Mouse (Mus musculus) intestine, postnatal 0 days (tissue): ENCODE results near the gene Pmepa1. TPM values are rescaled to one million over a fixed set of nuclear protein-coding genes. Genes with fewer than 3 reads are reported as not detected.

ENCODE experiments used
- ATAC-seq: fragments of 200-750 bp; cut with Nextera tagmentation; 2 replicates; pipeline ENCODE4 v1.8.0; 2017; ENCODE audit warnings: mild to moderate bottlenecking, moderate TSS enrichment, moderate library complexity
- H3K27ac ChIP-seq: fragments of 300-500 bp; sonication (generic); 2 replicates; pipeline ENCODE4 v1.5.1; 2014; ENCODE audit warnings: mild to moderate bottlenecking, low read depth, low read length, moderate library complexity
- H3K27me3 ChIP-seq: fragments of 300-500 bp; sonication (generic); replicated peaks from 2 replicates; pipeline ENCODE4 v1.6.1; 2014; ENCODE audit warnings: low read length, mixed read lengths; ENCODE audit not compliant: control insufficient read depth, insufficient read depth
- H3K36me3 ChIP-seq: fragments of 300-500 bp; sonication (generic); 2 replicates; pipeline ENCODE4 v1.6.1; 2014; ENCODE audit warnings: mild to moderate bottlenecking, moderate library complexity; ENCODE audit not compliant: control insufficient read depth, insufficient read depth
- H3K4me1 ChIP-seq: fragments of 300-500 bp; sonication (generic); replicated peaks from 2 replicates; pipeline ENCODE4 v1.6.1; 2014; ENCODE audit warnings: antibody characterized with exemption, low read length, mixed read lengths; ENCODE audit not compliant: control insufficient read depth, insufficient read depth
- H3K4me2 ChIP-seq: fragments of 300-500 bp; sonication (generic); replicated peaks from 2 replicates; pipeline ENCODE4 v1.6.1; 2014; ENCODE audit warnings: low read depth, mild to moderate bottlenecking, moderate library complexity
- H3K4me3 ChIP-seq: fragments of 300-500 bp; sonication (generic); 2 replicates; pipeline ENCODE4 v1.5.1; 2014; ENCODE audit warnings: low read depth, low read length
- H3K9ac ChIP-seq: fragments of 300-500 bp; sonication (generic); 2 replicates; pipeline ENCODE4 v1.6.1; 2014; ENCODE audit warnings: mild to moderate bottlenecking, low read depth, low read length
- H3K9me3 ChIP-seq: fragments of 300-500 bp; sonication (generic); 2 replicates; pipeline ENCODE4 v1.6.1; 2016; ENCODE audit warnings: mixed run types; ENCODE audit not compliant: control insufficient read depth
- CTCF ChIP-seq: sonication (generic); IDR thresholded peaks from 2 replicates; pipeline ENCODE4 v1.5.1; 2016; ENCODE audit warnings: low read depth, mild to moderate bottlenecking, control low read depth, antibody characterized with exemption, moderate library complexity
- WGBS: fragments of 180-500 bp; shearing (Covaris S2); extraction: QIAGEN DNeasy Blood & Tissue Kit; methylation state at CpG from one replicate; pipeline ENCODE4 v1.1.7; 2014; 5-methylcytosine and 5-hydroxymethylcytosine counted together
- polyA plus RNA-seq: library from polyadenylated mRNA; unstranded; fragments of >200 nt; fragmentation: Nextera tagmentation; extraction: Ambion mirVana; gene quantifications from 2 replicates; pipeline ENCODE4 v1.2.1, GENCODE M21; 2015

Gene Pmepa1
- polyA plus RNA-seq, 1 experiment from 2014 or later: 5.9 TPM

DNA sequence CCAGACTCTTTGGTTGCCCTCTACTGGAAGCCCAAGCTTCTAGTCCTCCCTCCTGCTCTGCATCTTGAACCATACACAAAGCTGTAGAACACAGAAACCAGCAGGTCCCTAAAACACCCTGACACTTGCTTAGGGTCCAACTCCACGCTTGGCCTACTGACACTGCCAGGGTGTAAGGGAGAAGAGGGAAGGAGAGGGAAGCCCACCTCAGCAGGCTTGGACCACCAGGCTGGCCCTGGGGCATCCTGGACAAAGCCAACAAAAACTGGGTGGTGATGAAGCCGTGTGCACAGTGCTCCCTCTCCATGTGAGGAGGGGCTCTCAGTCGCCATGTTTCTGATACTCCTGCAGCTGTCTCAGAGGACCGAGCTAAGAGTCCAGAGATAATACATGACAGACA, 96.3 kb downstream of the Pmepa1 start:
- no peak for ATAC-seq
- Histone ChIP-seq H3K9me3 (no peaks in the 10 kb centered on the region), H3K36me3 (no peaks in the 10 kb centered on the region), H3K4me3 (no peak overlapping the region), H3K4me2 (no peak overlapping the region), H3K27me3 (no peaks in the 10 kb centered on the region; the same call in 1 of the 2 replicates), H3K4me1 (no peaks in the 10 kb centered on the region), H3K9ac (no peak overlapping the region), H3K27ac (no peak overlapping the region)
- TF ChIP-seq CTCF: peak; percentile 25; the same call in 1 of the 2 replicates
- WGBS: 72% methylated on average over 4 of the region's 4 CpGs

DNA sequence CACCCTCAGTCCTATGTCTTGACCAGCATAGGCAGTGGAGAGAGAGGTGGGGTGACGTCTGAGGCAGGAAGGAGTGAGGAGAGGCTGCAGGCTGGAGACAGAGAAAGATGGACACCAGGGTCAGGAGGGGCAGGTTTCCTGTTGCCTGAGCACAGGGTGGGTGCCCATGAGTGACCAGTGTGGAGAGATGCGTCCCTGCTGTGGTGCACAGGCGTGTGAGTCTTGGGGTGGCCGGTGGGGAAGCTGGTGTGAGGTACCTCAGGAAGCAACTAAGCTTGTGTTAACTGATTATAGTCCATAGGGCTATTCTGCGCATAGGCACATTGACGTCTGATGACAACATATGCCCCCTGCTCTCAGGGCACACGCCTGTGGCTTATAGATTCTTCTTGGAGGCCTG, 97.3 kb downstream of the Pmepa1 start:
- no peak for ATAC-seq
- no peak overlapping the region for H3K4me2 ChIP-seq
- TF ChIP-seq CTCF: no peak
- no peaks in the 10 kb centered on the region for H3K4me1 ChIP-seq
- 77% methylated on average over 7 of the region's 7 CpGs for WGBS
- no peak overlapping the region for H3K9ac ChIP-seq
- no peaks in the 10 kb centered on the region for H3K27me3 ChIP-seq
- no peak overlapping the region for H3K27ac ChIP-seq
- H3K4me3 ChIP-seq: no peak overlapping the region
- no peaks in the 10 kb centered on the region for H3K36me3 ChIP-seq
- H3K9me3 ChIP-seq: no peaks in the 10 kb centered on the region

DNA sequence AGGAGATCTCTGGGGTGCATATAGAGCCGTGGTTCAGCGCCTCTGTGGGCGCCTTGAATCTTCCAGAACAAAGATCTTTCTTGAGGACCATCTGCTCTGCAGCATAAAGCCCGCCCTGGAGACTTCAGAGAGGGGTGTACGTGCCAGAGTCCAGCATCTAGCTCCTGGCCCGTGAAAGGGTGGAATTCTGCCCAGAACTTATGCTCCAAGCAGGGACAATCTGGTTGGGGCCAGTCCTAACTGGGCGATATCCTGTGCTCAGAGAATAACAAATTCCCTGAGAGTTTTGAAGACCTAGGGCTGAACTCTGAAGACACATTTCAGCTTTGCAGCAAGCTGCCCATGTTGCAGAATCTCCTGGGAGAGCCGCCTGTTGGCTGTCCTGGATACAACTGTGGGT, 98.4 kb downstream of the Pmepa1 start:
- no peak overlapping the region for H3K4me2 ChIP-seq
- no peak for ATAC-seq

DNA sequence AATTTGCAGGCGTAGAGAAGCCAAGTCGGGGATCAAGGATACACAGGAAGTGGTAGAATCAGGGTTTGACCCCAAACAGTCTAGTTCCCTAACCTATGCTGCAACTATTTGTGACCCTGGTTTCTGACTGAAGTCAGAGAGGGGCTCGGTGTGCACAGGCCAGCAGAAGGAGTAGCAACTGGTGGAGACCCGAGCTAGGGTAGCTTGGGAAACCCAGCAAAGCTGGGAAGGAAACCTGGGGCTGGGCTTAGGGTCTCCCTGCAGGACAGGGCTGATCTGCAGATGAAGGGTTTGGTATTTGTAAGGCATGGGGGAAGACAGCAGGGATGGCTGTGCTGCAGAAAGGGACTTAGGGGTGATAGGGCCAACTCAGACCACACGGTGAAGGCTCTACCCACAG, 98.9 kb downstream of the Pmepa1 start:
- no peak overlapping the region for H3K4me3 ChIP-seq
- 78% methylated on average over 5 of the region's 5 CpGs for WGBS
- H3K9me3 ChIP-seq: no peaks in the 10 kb centered on the region
- no peaks in the 10 kb centered on the region for H3K4me1 ChIP-seq
- no peak overlapping the region for H3K27ac ChIP-seq
- H3K9ac ChIP-seq: no peak overlapping the region
- H3K27me3 ChIP-seq: no peaks in the 10 kb centered on the region
- H3K4me2 ChIP-seq: no peak overlapping the region
- no peak for TF ChIP-seq CTCF
- no peak for ATAC-seq
- H3K36me3 ChIP-seq: no peaks in the 10 kb centered on the region

More for the DNA sequence above, 98.4 kb downstream of the Pmepa1 start:
- H3K27me3 ChIP-seq: no peaks in the 10 kb centered on the region
- TF ChIP-seq CTCF: no peak
- H3K9ac ChIP-seq: no peak overlapping the region
- no peak overlapping the region for H3K4me3 ChIP-seq
- H3K36me3 ChIP-seq: no peaks in the 10 kb centered on the region
- WGBS: 88% methylated on average over 8 of the region's 8 CpGs
- no peaks in the 10 kb centered on the region for H3K9me3 ChIP-seq
- H3K27ac ChIP-seq: no peak overlapping the region
- no peaks in the 10 kb centered on the region for H3K4me1 ChIP-seq

- Histone ChIP-seq H3K4me2 (no peak overlapping the region), H3K9ac (no peak overlapping the region), H3K4me1 (peaks cover 13% of the 10 kb centered on the region; the same call in 1 of the 2 replicates), H3K9me3 (no peaks in the 10 kb centered on the region), H3K27me3 (no peaks in the 10 kb centered on the region), H3K36me3 (no peaks in the 10 kb centered on the region), H3K27ac (no peak overlapping the region), H3K4me3 (no peak overlapping the region)
- TF ChIP-seq CTCF: peak; percentile 46
- WGBS: 94% methylated on average over 5 of the region's 5 CpGs
- no peak for ATAC-seq
Observed at GRCm38 (mm10) chr2:173175703-173176102, 100.6 kb downstream of the Pmepa1 start.

GRCm38 (mm10) chr2:173174569-173174968, 101.8 kb downstream of the Pmepa1 start:
- Histone ChIP-seq H3K9me3 (no peaks in the 10 kb centered on the region), H3K9ac (no peak overlapping the region), H3K4me1 (peaks cover 13% of the 10 kb centered on the region; the same call in 1 of the 2 replicates), H3K36me3 (no peaks in the 10 kb centered on the region), H3K27me3 (no peaks in the 10 kb centered on the region), H3K27ac (no peak overlapping the region; the same call in 1 of the 2 replicates), H3K4me3 (no peak overlapping the region), H3K4me2 (no peak overlapping the region)
- no peak for TF ChIP-seq CTCF
- WGBS: 25% methylated on average over 1 of the region's 1 CpGs
- ATAC-seq: no peak

Other genes starting within 250 kb of the Pmepa1 start
- gene Ctcfl, start 157.0 kb downstream of the Pmepa1 start, polyA plus RNA-seq: 0.82 and 1.0 TPM in 2 replicates
- gene Pck1, start 123.5 kb downstream of the Pmepa1 start, polyA plus RNA-seq: 249 and 336 TPM in 2 replicates
- gene Zbp1, start 57.6 kb downstream of the Pmepa1 start, polyA plus RNA-seq: 13.9 and 14.0 TPM in 2 replicates
- not detected in 2 replicates for gene 1700021F07Rik, start 246.1 kb upstream of the Pmepa1 start, polyA plus RNA-seq